Mouse (Mus musculus): Measurements from ENCODE around the gene Mmp15. TPM values are rescaled to one million over a fixed set of nuclear protein-coding genes. Genes with fewer than 3 reads are reported as not detected.

Mmp15 gene
- polyA plus RNA-seq, 1 experiment from 2014 or later, result 25.6 TPM

DNA sequence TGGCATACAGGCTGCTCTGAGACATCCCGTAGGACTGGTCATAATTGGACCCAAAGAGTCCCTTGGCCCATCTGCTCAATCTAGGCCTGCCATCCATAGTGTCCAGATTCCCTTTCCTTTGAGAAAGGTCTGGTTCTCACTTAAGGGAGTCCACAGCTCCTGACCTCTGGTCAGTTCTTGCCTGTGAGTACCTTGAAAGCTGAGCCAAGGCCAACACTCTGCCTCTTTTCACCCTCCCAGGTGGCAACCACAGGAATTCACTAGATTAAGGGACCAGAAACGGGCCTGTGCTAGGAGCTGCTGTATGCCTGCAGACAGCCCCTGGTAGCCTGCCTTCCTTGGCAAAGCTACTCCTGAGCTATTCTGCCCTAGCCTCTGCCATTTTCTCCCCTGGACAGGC, 2.5 kb downstream of the Mmp15 start:
- H3K4me3 ChIP-seq (ENCODE audit: low read depth, low read length), result no peak overlapping the region

DNA sequence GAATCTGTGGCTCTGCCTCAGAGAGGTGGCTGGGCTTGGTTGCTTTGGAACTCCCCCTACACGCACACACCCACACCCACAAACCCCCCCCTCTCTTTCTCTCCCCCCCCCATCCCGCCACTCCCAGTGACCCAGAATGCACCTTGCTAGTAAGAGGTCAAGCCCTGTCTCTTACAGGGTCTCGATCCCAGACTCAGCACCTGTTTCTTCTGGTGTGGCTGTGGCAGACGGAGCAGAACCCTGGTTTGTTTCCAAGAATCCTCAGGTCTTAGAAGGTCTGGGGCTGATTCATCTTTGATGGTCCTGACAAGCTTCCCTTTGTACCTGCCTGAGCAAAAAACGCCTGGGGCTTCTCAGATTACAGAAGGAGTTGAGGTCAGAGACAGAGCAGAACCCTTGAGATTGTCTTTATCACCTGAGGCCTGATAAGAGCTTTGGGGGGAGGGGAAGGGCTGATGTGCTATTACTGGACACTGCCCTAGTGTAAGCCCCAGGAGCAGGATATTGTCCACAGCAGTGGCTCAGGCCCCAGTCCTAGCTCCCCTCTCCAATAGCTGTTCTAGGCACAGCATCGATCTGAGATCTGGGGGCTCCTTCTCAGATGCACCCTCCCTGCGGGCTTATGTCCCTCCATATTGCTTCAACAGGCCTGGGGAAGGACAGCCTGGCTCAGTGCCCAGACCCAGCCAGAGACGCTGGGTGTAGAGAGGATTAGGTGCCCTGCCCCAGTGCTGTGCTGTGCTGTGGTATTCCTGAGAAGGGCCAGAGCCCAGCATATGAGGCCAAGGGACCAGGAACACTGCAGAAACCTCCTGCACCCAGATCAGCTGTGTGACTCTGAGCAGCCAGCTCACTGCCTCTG, 6.7 kb downstream of the Mmp15 start:
- peaks cover 26% of the 10 kb centered on the region for H3K4me1 ChIP-seq (ENCODE audit: insufficient read depth)
- H3K27me3 ChIP-seq (ENCODE audit: insufficient read depth, low read length), result 0 out of 2 replicates have a peak, but pooled peaks cover 2% of the 10 kb centered on the region
- ATAC-seq (ENCODE audit: insufficient read depth) (peak; percentile 53), DNase-seq (peak; percentile 43)
- no peak overlapping the region for H3K4me3 ChIP-seq (ENCODE audit: low read depth, low read length)
- peak overlapping the region; percentile 75 for H3K27ac ChIP-seq (ENCODE audit: low read depth)
- 12% methylated on average over 8 of the region's 8 CpGs for WGBS
- no peak overlapping the region for H3K4me2 ChIP-seq
- H3K9ac ChIP-seq, result no peak overlapping the region
- H3K9me3 ChIP-seq (ENCODE audit: low read depth, low read length), result no peaks in the 10 kb centered on the region; the same call in 1 of the 2 replicates
- H3K36me3 ChIP-seq (ENCODE audit: insufficient read depth), result no peaks in the 10 kb centered on the region
- no peak for TF ChIP-seq CTCF (IDR thresholded peaks at IDR 0.05; ENCODE audit: low read depth)

More for the DNA sequence above, 2.5 kb downstream of the Mmp15 start:
- H3K36me3 ChIP-seq (ENCODE audit: insufficient read depth), result no peaks in the 10 kb centered on the region
- H3K9ac ChIP-seq, result no peak overlapping the region
- H3K27me3 ChIP-seq (ENCODE audit: insufficient read depth, low read length), result peaks cover 9% of the 10 kb centered on the region; the same call in 1 of the 2 replicates
- peaks cover 17% of the 10 kb centered on the region for H3K4me1 ChIP-seq (ENCODE audit: insufficient read depth)
- no peak for ATAC-seq (ENCODE audit: insufficient read depth)
- TF ChIP-seq CTCF (IDR thresholded peaks at IDR 0.05; ENCODE audit: low read depth), result no peak
- H3K27ac ChIP-seq (ENCODE audit: low read depth), result no peak overlapping the region
- no peak for DNase-seq
- peak overlapping the region; percentile 96; the same call in 1 of the 2 replicates for H3K4me2 ChIP-seq
- H3K9me3 ChIP-seq (ENCODE audit: low read depth, low read length), result no peaks in the 10 kb centered on the region
- 88% methylated on average over 2 of the region's 2 CpGs for WGBS

DNA sequence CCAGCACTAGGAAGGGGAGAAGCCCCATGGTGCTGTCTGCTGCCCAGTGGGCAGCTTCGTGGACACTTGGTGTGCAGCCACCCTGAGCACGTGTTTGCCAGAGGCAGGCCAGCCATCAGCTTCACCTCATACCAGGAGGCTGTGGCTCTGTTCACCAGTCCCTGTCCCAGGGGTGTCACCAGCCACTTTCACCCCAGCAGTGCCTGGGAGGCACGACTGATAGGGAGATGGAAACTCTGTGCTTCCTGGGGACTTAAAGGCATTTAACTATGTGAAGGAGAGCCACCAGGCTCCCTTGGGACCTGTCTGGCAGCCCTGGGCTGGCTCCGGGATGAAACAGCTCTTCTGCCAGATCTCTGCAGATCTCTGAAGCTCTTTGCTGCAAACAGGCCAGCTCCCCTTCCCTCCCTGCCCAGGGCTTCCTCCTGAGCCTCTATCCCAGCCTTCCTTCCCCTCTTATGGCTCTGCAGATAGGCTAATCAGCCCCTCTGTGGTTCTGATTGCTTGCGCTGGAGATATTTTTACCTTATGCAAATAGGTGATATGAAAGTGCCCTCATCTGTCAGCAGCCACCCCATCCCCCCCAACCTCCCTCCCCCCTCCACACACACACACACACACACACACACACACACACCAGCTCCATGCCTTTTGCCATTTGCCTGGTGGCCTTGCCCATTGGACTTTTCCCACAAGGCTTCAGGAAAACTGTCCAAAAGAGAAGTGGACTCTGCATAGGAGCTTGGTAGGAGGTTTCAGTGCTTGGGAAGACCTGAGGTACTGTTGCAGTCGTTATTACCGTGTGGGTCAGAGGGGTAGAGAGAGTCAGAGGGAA, 8.3 kb downstream of the Mmp15 start:
- no peaks in the 10 kb centered on the region; the same call in 1 of the 2 replicates for H3K9me3 ChIP-seq (ENCODE audit: low read depth, low read length)
- 27% methylated on average over 7 of the region's 7 CpGs for WGBS
- H3K4me3 ChIP-seq (ENCODE audit: low read depth, low read length), result no peak overlapping the region

DNA sequence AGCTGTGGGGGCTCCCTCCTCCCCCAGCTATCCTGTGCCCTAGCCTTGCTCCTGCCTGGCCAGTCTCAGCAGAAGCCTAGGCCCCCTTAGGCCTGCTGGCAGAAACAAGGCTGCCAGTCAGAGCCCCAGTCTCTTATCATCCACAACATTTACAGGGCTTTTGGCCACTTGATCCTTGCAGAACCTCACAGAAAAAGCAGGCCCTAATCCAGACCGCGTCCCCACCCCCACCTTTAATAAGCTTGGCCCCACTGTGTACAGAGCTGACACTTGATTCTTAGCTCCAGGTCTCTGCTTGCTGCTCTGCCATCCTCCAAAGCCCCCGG, 8.9 kb downstream of the Mmp15 start:
- H3K4me3 ChIP-seq (ENCODE audit: low read depth, low read length), result no peak overlapping the region
- H3K27me3 ChIP-seq (ENCODE audit: insufficient read depth, low read length), result no peaks in the 10 kb centered on the region
- H3K4me2 ChIP-seq, result no peak overlapping the region
- no peaks in the 10 kb centered on the region; the same call in 1 of the 2 replicates for H3K9me3 ChIP-seq (ENCODE audit: low read depth, low read length)
- H3K36me3 ChIP-seq (ENCODE audit: insufficient read depth), result no peaks in the 10 kb centered on the region
- peaks cover 22% of the 10 kb centered on the region for H3K4me1 ChIP-seq (ENCODE audit: insufficient read depth)
- WGBS, result 44% methylated on average over 3 of the region's 3 CpGs
- TF ChIP-seq CTCF (IDR thresholded peaks at IDR 0.05; ENCODE audit: low read depth), result no peak
- ATAC-seq (ENCODE audit: insufficient read depth), result no peak
- no peak overlapping the region for H3K9ac ChIP-seq
- H3K27ac ChIP-seq (ENCODE audit: low read depth), result peak overlapping the region; percentile 82
- no peak for DNase-seq

More for the DNA sequence above, 8.3 kb downstream of the Mmp15 start:
- no peaks in the 10 kb centered on the region for H3K27me3 ChIP-seq (ENCODE audit: insufficient read depth, low read length)
- H3K4me1 ChIP-seq (ENCODE audit: insufficient read depth), result peaks cover 22% of the 10 kb centered on the region
- H3K36me3 ChIP-seq (ENCODE audit: insufficient read depth), result no peaks in the 10 kb centered on the region
- peak overlapping the region; percentile 29; the same call in 1 of the 2 replicates for H3K9ac ChIP-seq
- H3K27ac ChIP-seq (ENCODE audit: low read depth), result peak overlapping the region; percentile 82
- no peak overlapping the region for H3K4me2 ChIP-seq
- DNase-seq (no peak), ATAC-seq (ENCODE audit: insufficient read depth) (no peak)
- TF ChIP-seq CTCF (IDR thresholded peaks at IDR 0.05; ENCODE audit: low read depth), result no peak

DNA sequence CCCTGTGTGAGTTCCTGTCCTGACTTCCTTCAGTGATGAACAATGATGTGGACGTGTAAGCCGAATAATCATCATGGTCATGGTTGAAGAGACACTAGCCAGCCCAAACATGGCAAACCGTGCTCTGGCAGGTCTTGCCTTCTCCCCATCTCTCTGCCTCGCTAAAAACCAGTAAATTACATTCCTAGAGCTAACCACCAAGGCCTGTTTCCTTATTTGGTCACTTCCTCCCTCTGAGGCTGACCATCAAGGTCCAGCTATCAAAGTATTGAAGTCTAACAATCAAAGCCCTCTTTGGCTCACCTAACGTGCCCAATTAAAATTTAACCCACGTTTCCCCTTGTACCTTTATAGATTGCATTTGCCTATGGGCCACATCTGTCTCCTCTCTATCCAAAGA, 10.2 kb downstream of the Mmp15 start:
- H3K9me3 ChIP-seq (ENCODE audit: low read depth, low read length), result no peaks in the 10 kb centered on the region; the same call in 1 of the 2 replicates
- no peak for ATAC-seq (ENCODE audit: insufficient read depth)
- H3K27me3 ChIP-seq (ENCODE audit: insufficient read depth, low read length), result no peaks in the 10 kb centered on the region
- H3K36me3 ChIP-seq (ENCODE audit: insufficient read depth), result 0 out of 2 replicates have a peak, but pooled peaks cover 3% of the 10 kb centered on the region
- 63% methylated on average over 6 of the region's 6 CpGs for WGBS
- H3K27ac ChIP-seq (ENCODE audit: low read depth), result no peak overlapping the region
- H3K9ac ChIP-seq, result no peak overlapping the region
- TF ChIP-seq CTCF (IDR thresholded peaks at IDR 0.05; ENCODE audit: low read depth), result no peak
- H3K4me3 ChIP-seq (ENCODE audit: low read depth, low read length), result no peak overlapping the region
- no peak overlapping the region for H3K4me2 ChIP-seq
- no peak for DNase-seq
- peaks cover 22% of the 10 kb centered on the region for H3K4me1 ChIP-seq (ENCODE audit: insufficient read depth)

DNA sequence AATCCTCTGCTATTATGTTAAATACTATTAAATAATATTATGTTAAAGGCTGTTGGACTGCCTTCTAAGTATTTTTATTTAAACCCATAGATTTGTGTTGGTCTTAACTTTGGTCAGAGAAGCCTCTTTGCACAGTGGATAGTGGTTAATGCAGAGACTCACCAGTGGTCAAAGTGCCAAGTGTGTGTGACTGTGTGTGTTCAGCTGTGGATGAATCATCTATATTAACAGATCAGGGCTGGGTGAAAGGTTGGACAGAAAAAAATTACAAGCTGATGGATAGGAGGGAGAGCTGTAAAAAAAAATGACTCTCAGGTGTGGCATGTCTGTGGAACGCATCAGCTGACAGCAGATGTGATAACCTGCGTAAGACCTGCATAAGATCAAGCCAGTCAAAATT, 11.8 kb downstream of the Mmp15 start:
- Histone ChIP-seq H3K36me3 (ENCODE audit: insufficient read depth) (peaks cover 13% of the 10 kb centered on the region; the same call in 1 of the 2 replicates), H3K27me3 (ENCODE audit: insufficient read depth, low read length) (no peaks in the 10 kb centered on the region), H3K27ac (ENCODE audit: low read depth) (no peak overlapping the region), H3K4me2 (no peak overlapping the region), H3K4me1 (ENCODE audit: insufficient read depth) (peaks cover 22% of the 10 kb centered on the region), H3K9ac (no peak overlapping the region), H3K9me3 (ENCODE audit: low read depth, low read length) (no peaks in the 10 kb centered on the region; the same call in 1 of the 2 replicates), H3K4me3 (ENCODE audit: low read depth, low read length) (no peak overlapping the region)
- no peak for TF ChIP-seq CTCF (IDR thresholded peaks at IDR 0.05; ENCODE audit: low read depth)
- no peak for DNase-seq
- no peak for ATAC-seq (ENCODE audit: insufficient read depth)
- 84% methylated on average over 2 of the region's 2 CpGs for WGBS
